Mouse (Mus musculus) CH12.LX (cell line): ENCODE data around the gene Opcml. TPM values are rescaled to one million over a fixed set of nuclear protein-coding genes. Genes with fewer than 3 reads are reported as not detected.
A peak's percentile ranks its signal among the peaks of the same experiment; 100 is the strongest.

Source experiments
- DNase-seq: peaks from one replicate; pipeline ENCODE4 v3.0.0-alpha.2; 2013; ENCODE audit errors: extremely low read depth
- H3K27ac ChIP-seq: 2 replicates; pipeline ENCODE4 v1.5.1; 2012; ENCODE audit warnings: low read depth, mild to moderate bottlenecking, control low read depth, moderate library complexity; ENCODE audit not compliant: insufficient read depth
- H3K27me3 ChIP-seq: replicated peaks from 2 replicates; pipeline ENCODE3; 2012; ENCODE audit warnings: inconsistent platforms
- H3K36me3 ChIP-seq, 2 experiments: replicated peaks in 1 of 2; 2 replicates each; pipeline versions ENCODE3 to v1.6.1; 2012; ENCODE audit warnings: inconsistent platforms in 1 of 2, low read length in 1 of 2, mild to moderate bottlenecking in 1 of 2, mixed read lengths in 1 of 2, moderate library complexity in 1 of 2; ENCODE audit not compliant: control insufficient read depth in 1 of 2, insufficient read depth in 1 of 2
- H3K4me1 ChIP-seq, 2 experiments: 2 replicates each; pipeline ENCODE4 v1.6.1; 2012; ENCODE audit warnings: inconsistent platforms in 1 of 2, moderate library complexity in 1 of 2; ENCODE audit not compliant: insufficient read depth in 2 of 2, control insufficient read depth in 1 of 2
- H3K4me2 ChIP-seq: 2 replicates; pipeline ENCODE4 v1.6.1; 2012; ENCODE audit warnings: low read depth, mild to moderate bottlenecking, control low read depth; ENCODE audit not compliant: poor library complexity, insufficient read depth, severe bottlenecking
- H3K4me3 ChIP-seq, 3 experiments: fragments of 150-350 bp in 1 of 3; sonication (generic) in 1 of 3; replicated peaks in 1 of 3; 2 replicates each; pipeline versions ENCODE3 to v1.5.1; 2011 to 2012; ENCODE audit warnings: low read depth in 2 of 3, low read length in 2 of 3, mild to moderate bottlenecking in 2 of 3, moderate library complexity in 2 of 3, control low read depth in 1 of 3, improper control_type of control experiment in 1 of 3, inconsistent platforms in 1 of 3, mixed read lengths in 1 of 3; ENCODE audit not compliant: poor library complexity in 1 of 3
- H3K79me2 ChIP-seq: replicated peaks from 2 replicates; pipeline ENCODE4 v1.6.1; 2012; ENCODE audit warnings: mild to moderate bottlenecking, moderate library complexity; ENCODE audit not compliant: control insufficient read depth, poor library complexity, insufficient read depth, severe bottlenecking; ENCODE audit errors: extremely low read depth
- H3K9ac ChIP-seq: 2 replicates; pipeline ENCODE4 v1.6.1; 2012; ENCODE audit warnings: low read depth, mild to moderate bottlenecking, control low read depth, moderate library complexity; ENCODE audit not compliant: insufficient read depth
- H3K9me3 ChIP-seq: replicated peaks from 2 replicates; pipeline ENCODE3; 2012; ENCODE audit warnings: low read length, inconsistent platforms, mixed read lengths
- BHLHE40 ChIP-seq: IDR thresholded peaks from 2 replicates; pipeline ENCODE4 v1.6.1; 2011; ENCODE audit warnings: mild to moderate bottlenecking, low read depth, low read length, improper control_type of control experiment
- CTCF ChIP-seq, 2 experiments: IDR thresholded peaks in 1 of 2; conservative IDR thresholded peaks in 1 of 2; 2 replicates each; pipeline ENCODE4 v1.5.1; 2011 to 2012; ENCODE audit warnings: low read depth in 2 of 2, low read length in 2 of 2, improper control_type of control experiment in 1 of 2, inconsistent platforms in 1 of 2, mild to moderate bottlenecking in 1 of 2, moderate library complexity in 1 of 2
- E2F4 ChIP-seq: IDR thresholded peaks from 2 replicates; pipeline ENCODE4 v1.6.1; 2011; ENCODE audit warnings: low read depth, low read length, improper control_type of control experiment; ENCODE audit not compliant: insufficient replicate concordance
- ELF1 ChIP-seq: IDR thresholded peaks from 2 replicates; pipeline ENCODE4 v1.6.1; 2014; ENCODE audit warnings: low read depth, mild to moderate bottlenecking, inconsistent platforms, low read length, improper control_type of control experiment
- EP300 ChIP-seq: IDR thresholded peaks from 2 replicates; pipeline ENCODE4 v1.6.1; 2011; ENCODE audit warnings: low read length, improper control_type of control experiment
- ETS1 ChIP-seq: conservative IDR thresholded peaks from 2 replicates; pipeline ENCODE4 v1.6.1; 2012; ENCODE audit warnings: low read depth, mild to moderate bottlenecking, inconsistent platforms, low read length, improper control_type of control experiment, moderate library complexity
- GABPA ChIP-seq: IDR thresholded peaks from 2 replicates; pipeline ENCODE4 v1.6.1; 2012; ENCODE audit warnings: low read depth, low read length, improper control_type of control experiment, inconsistent platforms; ENCODE audit not compliant: insufficient replicate concordance
- HCFC1 ChIP-seq: IDR thresholded peaks from 2 replicates; pipeline ENCODE4 v1.6.1; 2012; ENCODE audit warnings: low read depth, mild to moderate bottlenecking, inconsistent platforms, low read length, improper control_type of control experiment
- IRF4 ChIP-seq: IDR thresholded peaks from 2 replicates; pipeline ENCODE4 v1.6.1; 2014; ENCODE audit warnings: low read depth, mild to moderate bottlenecking, inconsistent platforms, low read length, improper control_type of control experiment
- JUN ChIP-seq: IDR thresholded peaks from 2 replicates; pipeline ENCODE4 v1.6.1; 2011; ENCODE audit warnings: low read depth, mild to moderate bottlenecking, low read length, improper control_type of control experiment, moderate library complexity; ENCODE audit not compliant: insufficient read depth
- JUND ChIP-seq: conservative IDR thresholded peaks from 2 replicates; pipeline ENCODE4 v1.6.1; 2011; ENCODE audit warnings: low read depth, low read length, improper control_type of control experiment
- KAT2A ChIP-seq: IDR thresholded peaks from 2 replicates; pipeline ENCODE4 v1.6.1; 2012; ENCODE audit warnings: low read length, improper control_type of control experiment, inconsistent platforms; ENCODE audit not compliant: insufficient replicate concordance
- MAFK ChIP-seq: IDR thresholded peaks from 2 replicates; pipeline ENCODE4 v1.6.1; 2011; ENCODE audit warnings: low read length, improper control_type of control experiment; ENCODE audit not compliant: insufficient replicate concordance
- MAX ChIP-seq: IDR thresholded peaks from 2 replicates; pipeline ENCODE4 v1.6.1; 2011; ENCODE audit warnings: low read length, improper control_type of control experiment
- MYC ChIP-seq: IDR thresholded peaks from 2 replicates; pipeline ENCODE4 v1.6.1; 2011; ENCODE audit warnings: low read depth, mild to moderate bottlenecking, improper control_type of control experiment, low read length
- PAX5 ChIP-seq: IDR thresholded peaks from 2 replicates; pipeline ENCODE4 v1.6.1; 2012; ENCODE audit warnings: low read length, inconsistent platforms, mixed read lengths
- POLR2A ChIP-seq: IDR thresholded peaks from 2 replicates; pipeline ENCODE4 v1.6.1; 2011; ENCODE audit warnings: low read depth, mild to moderate bottlenecking, improper control_type of control experiment, low read length
- POLR2AphosphoS2 ChIP-seq: IDR thresholded peaks from 2 replicates; pipeline ENCODE4 v1.6.1; 2011; ENCODE audit warnings: low read depth, low read length, improper control_type of control experiment
- RCOR1 ChIP-seq: conservative IDR thresholded peaks from 2 replicates; pipeline ENCODE4 v1.6.1; 2012; ENCODE audit warnings: low read depth, mild to moderate bottlenecking, inconsistent platforms, low read length, improper control_type of control experiment
- SIN3A ChIP-seq: IDR thresholded peaks from 2 replicates; pipeline ENCODE4 v1.6.1; 2012; ENCODE audit warnings: low read length, improper control_type of control experiment, inconsistent platforms
- SMC3 ChIP-seq: IDR thresholded peaks from 2 replicates; pipeline ENCODE4 v1.6.1; 2011; ENCODE audit warnings: low read depth, low read length, improper control_type of control experiment
- TBP ChIP-seq: conservative IDR thresholded peaks from 2 replicates; pipeline ENCODE4 v1.6.1; 2011; ENCODE audit warnings: low read depth, low read length, improper control_type of control experiment
- TCF12 ChIP-seq: IDR thresholded peaks from 2 replicates; pipeline ENCODE4 v1.6.1; 2014; ENCODE audit warnings: low read depth, mild to moderate bottlenecking, inconsistent platforms, low read length, improper control_type of control experiment
- UBTF ChIP-seq: IDR thresholded peaks from 2 replicates; pipeline ENCODE4 v1.6.1; 2012; ENCODE audit warnings: low read depth, mild to moderate bottlenecking, inconsistent platforms, low read length, improper control_type of control experiment, moderate library complexity
- USF1 ChIP-seq: IDR thresholded peaks from 2 replicates; pipeline ENCODE4 v1.6.1; 2014; ENCODE audit warnings: low read depth, mild to moderate bottlenecking, inconsistent platforms, low read length, improper control_type of control experiment
- ZKSCAN1 ChIP-seq: IDR thresholded peaks from 2 replicates; pipeline ENCODE4 v1.6.1; 2012; ENCODE audit warnings: low read depth, inconsistent platforms, low read length, improper control_type of control experiment, borderline replicate concordance
- ZMIZ1 ChIP-seq: IDR thresholded peaks from 2 replicates; pipeline ENCODE4 v1.6.1; 2012; ENCODE audit warnings: low read depth, mild to moderate bottlenecking, inconsistent platforms, low read length, improper control_type of control experiment
- ZNF384 ChIP-seq: IDR thresholded peaks from 2 replicates; pipeline ENCODE4 v1.6.1; 2012; ENCODE audit warnings: low read depth, low read length, improper control_type of control experiment, inconsistent platforms
- dilution Hi-C: fragments of 300-500 bp; cut with MboI; formaldehyde crosslinking; loops from 2 replicates; pipeline ENCODE4 v1.14.3; 2020; ENCODE audit warnings: low sequenced_read_pairs; ENCODE audit not compliant: extremely low pct_unique_long_range_greater_than_20kb, extremely low pct_ligation_motif_present
- in situ Hi-C: fragments of 300-500 bp; cut with MboI; formaldehyde crosslinking; loops from 3 replicates; pipeline ENCODE4 v1.14.3; 2019; ENCODE audit warnings: low sequenced_read_pairs, low pct_ligation_motif_present, low pct_unique_long_range_greater_than_20kb, mixed read lengths
- polyA plus RNA-seq: library from polyadenylated mRNA; unstranded; fragments of >175 nt; gene quantifications from 2 replicates; pipeline ENCODE4 v1.2.1, GENCODE M21; 2012; ENCODE audit warnings: low read depth; ENCODE audit not compliant: insufficient read length
- total RNA-seq, 2 experiments: library from RNA; depleted of rRNA; stranded (reverse); fragments of 300-350 nt in 1 of 2; fragments of >200 nt in 1 of 2; gene quantifications; 2 replicates each; pipeline ENCODE4 v1.2.3; 2012 to 2014

Gene Opcml
- total and polyA plus RNA-seq, 3 experiments = 0.34 to 0.60 TPM; not detected in 1

- TF ChIP-seq MYC (no peak), E2F4 (no peak), HCFC1 (no peak), JUND (no peak), GABPA (no peak), POLR2A (no peak), RCOR1 (no peak), KAT2A (no peak), EP300 (no peak), ETS1 (no peak), IRF4 (no peak), UBTF (no peak), POLR2AphosphoS2 (no peak), ZNF384 (no peak), JUN (no peak), BHLHE40 (no peak), PAX5 (no peak), ELF1 (no peak), MAFK (no peak)
- peak; percentile 24 for DNase-seq
- in situ Hi-C loops (no loop called here), dilution Hi-C loops (no loop called here)
- H3K9me3 ChIP-seq = no peaks in the 10 kb centered on the region
- H3K27ac ChIP-seq = no peak overlapping the region
- H3K9ac ChIP-seq = no peak overlapping the region
- H3K4me2 ChIP-seq = no peak overlapping the region
- H3K4me1 ChIP-seq = peaks cover 0 to 8% of the 10 kb centered on the region in 2 experiments; a peak in 2 of 4 replicates
- no peak overlapping the region for H3K4me3 ChIP-seq
- peaks cover 8% of the 10 kb centered on the region for H3K27me3 ChIP-seq
- no peaks in the 10 kb centered on the region for H3K79me2 ChIP-seq
- no peaks in the 10 kb centered on the region for H3K36me3 ChIP-seq
Observed at GRCm38 (mm10) chr9:27781994-27782337, 8.6 kb upstream of the Opcml start.

- no peak overlapping the region for H3K4me3 ChIP-seq
- dilution Hi-C loops (no loop called here), in situ Hi-C loops (no loop called here)
- TF ChIP-seq ZKSCAN1 (no peak), E2F4 (no peak), USF1 (no peak), SIN3A (no peak), SMC3 (no peak), ZMIZ1 (no peak), TBP (no peak), JUN (no peak), BHLHE40 (no peak), TCF12 (no peak), ETS1 (no peak), GABPA (no peak), MAX (no peak), UBTF (no peak), CTCF (conservative IDR thresholded peaks at IDR 0.05 in 1 of 2, IDR thresholded peaks at IDR 0.05 in 1 of 2; ENCODE audit: low read depth in 2 of 2, low read length in 2 of 2) (no peak)
- no peak overlapping the region for H3K9ac ChIP-seq
- no peaks in the 10 kb centered on the region; the same call in 1 of the 2 replicates for H3K79me2 ChIP-seq
- H3K36me3 ChIP-seq = no peaks in the 10 kb centered on the region
- peaks cover 3% of the 10 kb centered on the region for H3K9me3 ChIP-seq
- peaks cover 12% of the 10 kb centered on the region for H3K27me3 ChIP-seq
- no peak for DNase-seq
- no peaks in the 10 kb centered on the region for H3K4me1 ChIP-seq
- H3K4me2 ChIP-seq = no peak overlapping the region
- no peak overlapping the region for H3K27ac ChIP-seq
Observed at GRCm38 (mm10) chr9:27791639-27791966, 1.0 kb downstream of the Opcml start.
